Mouse (Mus musculus): ENCODE measurements around the gene Hddc3.
"Not testable (repeated sequence)": the region's sequence is repeated elsewhere in the genome, so short reads cannot be mapped to it uniquely, and the experiment has no call there.

Hddc3 gene

DNA sequence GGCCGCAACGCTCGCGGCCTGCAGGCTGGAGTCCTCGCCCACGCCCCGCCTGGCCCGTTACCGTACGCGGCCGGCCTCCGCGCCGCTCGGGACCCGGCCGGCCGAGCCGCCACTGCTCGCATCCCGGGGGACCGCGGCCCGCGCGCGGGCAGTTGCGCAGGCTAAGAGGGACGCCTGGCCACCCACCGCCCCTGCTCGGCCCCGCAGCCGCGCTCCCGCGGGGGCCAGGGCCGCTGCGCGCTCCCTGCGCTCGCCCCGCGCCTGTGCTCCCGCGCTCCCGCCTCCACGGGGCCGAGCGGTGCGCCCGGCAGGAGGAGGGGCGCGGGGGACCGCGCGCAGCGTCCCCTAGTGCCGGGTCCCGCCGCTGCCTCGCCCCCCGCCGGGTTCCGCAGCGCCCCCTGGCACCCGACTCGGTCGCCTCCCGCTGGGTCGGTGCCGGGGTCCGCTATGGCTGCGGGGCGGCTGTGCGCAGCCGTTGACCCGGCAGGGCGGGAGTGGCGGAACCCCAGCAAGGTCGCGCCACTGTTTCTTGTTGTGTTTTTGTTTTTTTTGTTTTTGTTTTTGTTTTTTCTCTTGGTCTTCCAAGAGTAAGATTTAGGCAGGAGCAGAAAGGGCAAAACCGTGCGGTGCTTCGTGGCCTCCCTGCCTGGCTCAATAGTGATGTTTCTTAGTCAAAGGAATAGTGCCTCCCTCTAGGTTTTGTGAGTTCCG is 28.3 kb downstream of the Hddc3 start, which contains the start of gene Man2a2:
Man2a2 (minus strand) TSS at position 335 of the 711 bp plus-strand sequence.
- DNase-seq: peak; percentile 87

DNA sequence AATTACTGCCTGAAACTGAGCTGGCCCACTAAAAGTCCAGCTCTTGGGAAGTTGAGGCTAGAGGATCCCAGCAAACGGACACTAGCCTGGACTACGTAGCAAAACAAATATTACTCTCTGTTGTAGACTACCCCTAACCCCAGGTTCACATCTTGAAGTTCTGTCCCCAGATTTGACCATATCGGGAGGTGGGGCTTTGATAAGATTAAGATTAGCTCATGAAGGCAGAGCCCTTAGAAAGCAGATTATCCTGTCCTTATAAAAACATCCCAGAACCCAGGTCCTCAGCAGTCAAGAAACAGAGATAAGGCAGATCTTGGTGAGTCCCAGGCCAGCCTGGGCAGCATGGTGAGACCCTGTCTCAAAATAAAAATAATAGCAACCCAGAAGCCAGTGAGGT is 29.3 kb downstream of the Hddc3 start:
- DNase-seq: no peak

DNA sequence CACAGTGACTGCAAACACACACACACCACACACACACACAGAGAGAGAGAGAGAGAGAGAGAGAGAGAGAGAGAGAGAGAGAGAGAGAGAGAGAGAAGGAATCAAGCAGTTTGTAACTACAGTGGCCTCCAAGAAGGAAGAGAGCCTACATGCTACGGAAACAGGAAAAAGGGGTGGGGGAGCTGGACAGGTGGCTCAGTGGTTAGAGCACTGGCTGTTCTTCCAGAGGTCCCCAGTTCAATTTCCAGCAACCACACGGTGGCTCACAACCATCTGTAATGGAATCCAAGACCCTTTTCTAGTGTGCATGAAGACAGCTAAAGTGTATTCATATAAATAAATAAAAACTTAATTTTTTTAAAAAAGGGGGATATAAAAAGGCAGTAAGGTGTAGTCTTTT is 29.8 kb downstream of the Hddc3 start:
- no peak for DNase-seq

DNA sequence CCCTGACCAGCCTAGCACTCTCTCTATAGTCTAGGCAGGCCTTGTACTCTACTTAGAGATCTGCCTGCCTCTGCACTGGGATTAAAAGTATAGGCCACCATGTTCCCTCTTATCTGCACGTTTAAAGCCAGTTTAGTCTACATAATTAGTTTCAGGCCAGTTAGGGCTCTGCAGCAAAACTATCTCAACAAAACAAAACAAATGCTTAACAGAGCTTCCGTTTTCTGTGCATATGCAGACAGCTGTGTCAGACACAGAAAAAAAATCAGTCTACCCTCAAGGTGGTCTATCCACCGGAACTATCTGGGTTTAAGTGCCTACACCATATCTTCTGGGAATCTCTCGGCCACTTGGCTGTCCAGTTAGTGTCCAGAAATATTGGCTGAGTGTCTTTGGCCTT is 30.4 kb downstream of the Hddc3 start:
- no peak for DNase-seq

DNA sequence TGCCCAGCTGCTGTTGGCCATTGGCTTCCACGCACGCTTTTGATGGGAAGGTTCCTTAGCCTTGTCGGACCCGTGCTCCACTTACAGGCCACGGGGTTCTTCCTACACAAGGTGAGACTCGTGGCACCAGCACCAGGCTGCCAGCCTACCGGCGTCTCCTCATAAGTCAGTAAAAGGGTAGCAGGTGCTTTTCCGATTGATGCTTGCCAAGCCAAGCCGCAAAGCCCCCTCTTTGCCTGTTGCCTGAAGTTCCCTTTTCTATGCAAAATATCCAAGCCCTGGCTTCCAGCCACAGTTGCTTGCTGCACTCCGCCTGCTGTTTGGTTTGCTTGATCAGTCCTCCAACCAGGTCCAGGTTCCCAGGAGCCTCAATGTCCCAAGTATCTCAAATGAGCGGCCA is 30.9 kb downstream of the Hddc3 start:
- no peak for DNase-seq

DNA sequence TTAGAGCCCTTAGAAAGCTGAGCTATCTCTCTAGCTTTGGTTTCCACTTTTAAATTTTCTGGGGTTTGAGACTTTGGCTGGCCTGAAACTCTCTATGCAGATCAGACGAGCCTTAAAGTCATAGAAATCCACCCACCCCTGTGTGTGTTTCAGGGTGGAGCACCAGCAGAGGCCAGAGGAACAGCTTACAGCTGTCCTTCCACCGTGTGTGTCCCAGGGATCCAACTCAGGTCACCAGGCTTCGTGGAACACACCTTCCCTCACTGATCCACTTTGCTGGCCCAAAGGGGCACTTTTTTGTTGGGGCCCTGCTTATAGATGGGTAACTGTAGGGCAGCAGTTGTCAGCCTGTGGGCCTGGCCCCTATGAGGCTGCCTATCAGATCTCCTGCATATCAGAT is 31.4 kb downstream of the Hddc3 start:
- no peak for DNase-seq

DNA sequence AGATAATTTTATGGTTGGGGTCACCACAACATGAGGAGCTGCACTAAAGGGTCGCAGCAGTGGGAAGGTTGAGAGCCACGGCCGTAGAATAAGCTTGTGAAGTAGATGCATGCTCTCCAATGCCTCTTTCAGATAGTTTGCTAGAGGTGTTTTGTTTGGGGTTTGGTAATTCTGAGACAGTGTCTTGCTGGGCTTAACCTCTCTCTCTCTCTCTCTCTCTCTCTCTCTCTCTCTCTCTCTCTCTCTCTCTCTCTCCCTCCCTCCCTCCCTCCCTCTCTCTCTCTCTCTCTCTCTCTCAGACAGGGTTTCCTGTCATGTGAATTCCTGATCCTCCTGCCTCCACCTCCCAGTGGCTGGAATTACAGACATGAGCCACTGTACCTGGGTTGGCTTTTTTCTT is 31.8 kb downstream of the Hddc3 start:
- DNase-seq: no peak

DNA sequence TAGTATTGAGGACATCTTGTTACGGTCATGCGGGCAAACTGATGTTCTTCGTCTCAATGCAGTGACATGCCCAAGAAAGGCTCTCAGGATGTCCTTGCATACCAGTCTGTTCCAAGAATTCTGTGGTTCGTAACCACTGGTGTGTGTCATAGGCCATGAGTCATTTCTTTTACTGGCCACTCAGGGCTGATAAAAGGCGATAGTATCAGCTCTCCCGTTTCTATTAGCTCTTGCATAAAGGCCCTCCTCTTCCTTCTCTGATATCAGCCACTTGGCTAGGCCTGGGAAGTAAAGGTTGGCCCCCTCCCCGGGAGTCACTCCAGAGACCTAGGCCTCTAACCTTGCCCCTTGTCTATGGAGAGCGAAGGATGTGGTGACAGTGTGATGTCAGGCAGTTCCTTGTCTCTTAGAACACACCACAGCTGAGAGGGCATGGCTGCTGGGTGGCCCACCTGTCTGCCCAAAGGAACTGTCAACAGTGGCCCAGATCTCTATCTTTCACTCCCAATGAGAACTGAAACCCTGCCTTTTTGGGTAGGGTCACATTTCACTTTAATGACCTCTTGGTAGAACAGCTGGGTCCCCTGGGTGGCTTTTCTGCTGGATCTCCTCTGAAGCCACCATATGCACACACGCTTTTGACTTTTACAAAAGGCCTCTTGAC is 32.6 kb downstream of the Hddc3 start:
- no peak for DNase-seq

DNA sequence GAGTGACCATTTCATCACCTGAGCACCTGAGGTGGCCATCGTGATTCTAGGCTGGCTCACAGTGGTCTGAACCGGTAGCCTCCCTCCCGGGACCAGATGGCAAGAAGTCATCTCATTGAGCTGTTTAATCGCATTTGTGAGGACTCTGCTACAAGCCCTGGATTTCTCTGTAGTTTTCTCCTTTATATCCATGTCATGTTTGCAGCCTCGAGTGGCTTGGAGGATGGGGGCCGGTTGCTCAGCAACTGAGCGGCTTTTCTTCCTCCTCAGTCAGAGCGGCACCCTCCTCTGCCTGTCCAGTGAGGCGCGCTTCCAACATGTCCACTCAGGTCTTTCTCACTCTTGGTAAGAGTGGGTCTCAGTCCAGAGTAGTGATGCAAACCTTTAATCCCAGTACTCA is 33.3 kb downstream of the Hddc3 start:
- no peak for DNase-seq

DNA sequence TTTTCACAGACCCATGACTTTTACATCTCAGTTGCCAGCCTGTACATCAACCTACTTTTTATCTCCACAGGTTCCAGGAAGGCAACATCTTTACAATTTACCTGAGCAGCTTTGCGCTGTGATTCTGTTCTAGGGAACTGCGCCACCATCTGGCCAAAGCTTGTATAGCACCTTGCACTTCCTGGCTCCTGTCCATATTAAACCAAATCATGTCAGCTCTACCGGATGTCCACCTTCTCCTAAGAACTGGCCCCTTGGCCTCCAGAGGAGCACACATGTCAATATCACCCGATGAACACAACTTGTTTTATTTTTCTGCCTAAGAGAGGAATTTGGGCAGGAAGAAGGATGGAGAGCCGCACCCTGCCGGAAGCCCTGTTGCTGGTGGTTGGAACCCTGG is 34.6 kb downstream of the Hddc3 start:
- peak; percentile 79 for DNase-seq

DNA sequence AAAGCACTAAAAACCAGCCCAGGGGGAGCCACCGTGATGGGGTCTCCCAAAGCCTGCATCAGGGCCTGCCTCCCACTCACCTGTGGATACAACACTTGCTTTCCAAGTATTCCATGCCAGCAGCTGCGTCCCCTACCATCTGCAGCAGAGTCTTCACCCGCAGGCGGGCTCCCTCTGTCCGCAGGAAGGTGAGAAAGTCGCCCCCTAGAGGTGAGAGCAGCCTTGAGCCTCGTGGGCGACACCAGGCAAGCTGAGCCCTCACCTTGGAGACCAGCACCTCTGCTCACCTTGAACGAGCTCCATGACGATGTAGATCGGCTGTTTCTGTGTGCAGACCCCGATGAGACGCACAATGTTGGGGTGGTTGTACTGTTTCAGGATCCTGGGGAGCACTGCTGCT is 36.6 kb downstream of the Hddc3 start:
- peak; percentile 61 for DNase-seq

DNA sequence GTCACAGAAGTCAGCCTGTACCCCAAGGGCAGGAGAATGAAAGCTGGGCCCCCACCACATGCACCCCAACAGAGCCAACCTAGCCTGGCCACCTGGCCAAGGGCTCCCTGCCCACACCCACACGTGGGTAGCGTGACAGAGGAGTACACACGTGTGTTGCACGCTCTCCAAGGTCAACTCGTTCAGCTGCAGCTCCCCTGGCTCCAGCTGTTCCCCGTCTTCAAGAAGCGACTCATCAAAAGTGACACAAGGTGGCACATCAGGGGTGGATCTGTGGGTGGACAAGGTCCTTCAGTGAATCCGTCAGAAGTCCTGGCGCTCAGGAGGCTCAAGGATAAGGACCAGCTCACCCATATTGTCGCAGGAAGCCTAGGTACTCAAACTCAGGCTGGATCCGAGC is 40.0 kb downstream of the Hddc3 start:
- no peak for DNase-seq

DNA sequence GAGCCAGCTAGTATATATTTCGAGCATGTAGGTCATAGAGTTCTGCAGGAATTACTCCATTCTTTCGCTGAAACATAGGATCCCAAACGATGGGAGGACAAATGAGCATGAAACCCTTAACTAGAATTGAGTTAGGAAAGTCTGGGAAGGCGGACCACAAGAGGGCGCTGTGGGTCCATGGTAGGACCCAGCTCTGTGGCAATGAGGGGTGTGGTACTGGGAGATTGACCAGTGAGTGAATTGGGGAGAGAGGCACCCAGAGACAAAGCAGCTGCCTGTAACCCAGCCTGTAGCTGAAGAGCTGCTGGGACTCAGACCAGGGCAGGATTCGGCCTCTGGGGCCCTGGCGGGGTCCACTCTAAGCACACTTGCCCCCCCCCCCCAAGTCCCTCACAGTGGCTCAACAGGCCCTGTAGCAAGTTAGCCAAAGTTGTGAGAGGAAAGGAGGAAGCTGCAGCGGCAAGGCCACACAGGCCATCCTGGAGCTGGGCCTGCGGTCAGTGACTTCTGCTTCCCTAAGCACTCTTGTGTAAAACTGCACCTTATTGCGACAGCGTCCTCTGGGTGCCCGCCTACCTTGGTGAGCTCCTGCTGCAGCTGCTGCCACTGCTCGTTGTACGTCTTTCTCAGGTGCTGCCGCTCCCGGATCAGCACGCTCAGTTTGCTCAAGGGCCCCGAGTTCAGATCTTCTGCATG is 43.5 kb downstream of the Hddc3 start:
- DNase-seq: peak; percentile 95

DNA sequence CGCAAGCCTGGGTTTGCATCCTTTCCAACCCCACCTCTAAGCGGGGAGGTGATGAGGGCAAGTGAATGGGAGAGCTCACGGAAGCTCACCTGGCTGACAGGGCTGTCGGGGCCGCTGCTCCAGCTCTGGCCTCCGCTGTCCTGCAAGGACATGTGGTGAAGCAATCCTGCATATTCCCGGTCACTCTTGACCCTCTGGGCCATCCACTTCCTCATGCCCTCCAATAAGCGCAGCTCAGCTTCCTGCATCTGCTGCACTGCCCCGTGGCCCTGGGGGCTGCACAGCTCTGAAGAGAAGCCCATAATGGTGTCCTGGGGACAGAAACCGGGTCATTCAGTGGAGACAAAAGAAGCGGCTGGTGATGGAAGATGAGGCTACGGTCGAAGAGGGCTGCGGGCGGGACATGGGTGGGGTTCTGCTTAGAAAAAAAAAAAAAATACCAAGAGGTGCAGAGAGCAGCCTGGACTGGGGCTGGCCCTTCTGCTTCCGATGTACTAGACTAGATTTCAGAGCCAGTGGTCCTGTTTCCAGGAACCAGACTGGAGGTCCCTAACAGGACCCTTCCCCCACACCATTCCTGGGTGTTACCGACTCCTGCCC is 44.2 kb downstream of the Hddc3 start:
- DNase-seq: peak; percentile 48

DNA sequence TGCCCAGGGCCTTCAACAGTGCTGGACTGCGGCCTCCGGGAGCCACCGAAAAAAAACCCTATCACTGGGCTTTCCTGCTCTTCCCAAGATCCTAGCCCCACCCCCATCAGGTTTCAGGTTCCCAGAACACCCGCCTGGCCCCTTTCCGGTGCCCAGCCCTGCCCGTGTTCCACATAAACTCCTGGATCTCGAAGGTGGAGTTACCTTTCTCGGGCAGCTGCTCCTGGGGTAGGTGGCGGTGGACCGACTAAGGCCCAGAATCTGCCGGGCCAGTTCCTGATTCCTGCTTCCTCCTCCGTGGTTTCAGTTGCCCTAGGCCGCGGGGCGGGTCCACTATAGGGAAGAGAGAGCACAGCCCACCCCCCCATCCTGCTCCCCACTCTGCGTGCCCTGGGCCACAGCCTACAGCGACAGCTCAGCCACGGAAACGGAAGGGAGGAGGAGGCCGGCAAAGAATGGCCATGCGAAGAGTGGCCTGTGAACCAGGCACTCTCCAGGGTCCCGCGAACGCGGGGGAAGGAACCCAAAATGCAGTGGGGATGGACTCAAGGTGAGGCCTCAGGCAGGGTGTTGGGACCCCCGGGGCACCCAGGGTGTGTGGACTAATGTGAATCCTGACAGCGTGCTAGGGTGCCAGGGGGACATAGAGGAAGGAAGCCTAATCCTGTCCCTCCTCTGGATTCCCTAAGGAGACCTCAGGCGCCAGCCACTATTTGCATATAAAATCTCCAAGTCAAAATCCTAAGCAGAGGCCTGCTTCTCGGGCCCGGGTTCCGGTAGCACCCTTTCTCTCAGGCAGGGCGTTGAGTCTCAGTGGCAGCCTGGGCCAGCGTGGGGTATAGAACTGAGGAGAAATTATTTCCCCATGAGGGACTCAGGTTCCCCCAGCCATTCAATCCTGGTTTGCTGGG is 45.0 kb downstream of the Hddc3 start, which contains the start of gene Fes:
Fes (minus strand) TSS at position 314 of the 911 bp plus-strand sequence.
- peak; percentile 86 for DNase-seq

DNA sequence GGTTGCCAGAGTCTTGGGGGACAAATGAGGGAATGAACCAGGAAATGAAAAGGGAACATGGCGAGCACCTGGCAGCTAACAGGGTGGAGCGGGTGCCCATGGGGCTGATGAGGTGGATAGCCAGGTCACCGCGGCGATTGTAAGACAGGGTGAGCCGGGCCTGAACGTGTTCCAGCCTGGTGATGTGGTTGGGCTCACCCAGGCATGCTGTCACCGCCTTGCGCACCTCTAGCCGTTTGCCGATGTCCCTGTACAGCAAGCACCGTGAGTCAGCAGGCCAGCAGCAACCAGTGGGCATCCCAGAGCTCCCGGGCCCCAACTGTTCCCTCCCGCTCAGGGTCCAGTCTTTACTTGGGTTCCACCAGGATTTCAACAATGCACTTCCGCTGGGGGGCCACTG is 49.2 kb downstream of the Hddc3 start:
- no peak for DNase-seq

DNA sequence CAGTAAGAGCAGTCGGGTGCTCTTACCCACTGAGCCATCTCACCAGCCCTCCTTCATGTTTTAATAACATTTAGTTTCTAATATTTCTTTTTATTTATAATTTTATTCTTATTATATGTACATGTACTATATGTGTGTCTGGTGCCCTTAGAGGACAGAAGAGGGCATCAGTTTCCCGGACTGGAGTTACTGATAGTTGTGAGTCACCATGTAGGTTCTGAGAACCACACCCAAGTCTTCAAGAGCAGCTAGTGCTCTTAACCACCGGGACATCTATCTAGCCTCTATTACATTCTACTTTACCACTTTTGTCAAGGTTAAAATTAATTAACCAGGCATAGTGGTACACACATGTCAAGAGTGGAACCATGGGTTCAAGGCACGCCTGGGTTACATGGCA is 51.7 kb downstream of the Hddc3 start:
- DNase-seq: no peak

DNA sequence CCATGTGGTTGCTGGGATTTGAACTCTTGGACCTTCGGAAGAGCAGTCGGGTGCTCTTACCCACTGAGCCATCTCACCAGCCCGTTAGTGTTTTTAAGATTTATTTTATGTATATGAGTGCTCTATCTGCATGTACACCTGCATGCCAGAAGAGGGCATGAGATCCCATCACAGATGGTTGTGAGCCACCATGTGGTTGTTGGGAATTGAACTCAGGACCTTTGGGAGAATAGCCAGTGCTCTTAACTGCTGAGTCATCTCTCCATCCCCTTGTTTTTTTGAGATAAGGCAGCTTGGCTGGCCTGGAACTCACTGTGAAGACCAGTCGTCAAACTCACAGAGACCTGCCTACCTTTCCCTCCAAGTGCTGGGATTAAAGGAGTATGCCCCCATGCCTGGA is 53.5 kb downstream of the Hddc3 start:
- not testable (repeated sequence) for DNase-seq

DNA sequence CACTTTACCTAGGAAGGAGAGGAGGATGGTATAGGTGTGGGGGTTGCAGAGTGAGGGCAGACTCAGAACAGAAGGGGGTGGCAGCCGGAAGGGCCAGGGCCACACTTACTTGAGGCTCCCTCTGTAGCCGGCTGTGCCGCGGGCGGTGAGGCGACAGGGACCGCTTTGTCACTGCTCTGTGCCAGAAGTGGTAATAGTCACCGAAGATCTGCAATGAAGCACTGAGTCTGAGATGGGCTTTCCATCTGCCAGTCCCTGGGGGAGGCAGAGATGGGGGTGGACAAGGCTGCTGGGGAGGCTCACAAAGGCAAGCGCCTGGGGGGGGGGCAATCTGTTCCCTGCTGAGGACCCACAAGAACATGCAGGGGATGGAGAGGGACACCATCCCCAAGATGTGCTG is 55.1 kb downstream of the Hddc3 start:
- no peak for DNase-seq

DNA sequence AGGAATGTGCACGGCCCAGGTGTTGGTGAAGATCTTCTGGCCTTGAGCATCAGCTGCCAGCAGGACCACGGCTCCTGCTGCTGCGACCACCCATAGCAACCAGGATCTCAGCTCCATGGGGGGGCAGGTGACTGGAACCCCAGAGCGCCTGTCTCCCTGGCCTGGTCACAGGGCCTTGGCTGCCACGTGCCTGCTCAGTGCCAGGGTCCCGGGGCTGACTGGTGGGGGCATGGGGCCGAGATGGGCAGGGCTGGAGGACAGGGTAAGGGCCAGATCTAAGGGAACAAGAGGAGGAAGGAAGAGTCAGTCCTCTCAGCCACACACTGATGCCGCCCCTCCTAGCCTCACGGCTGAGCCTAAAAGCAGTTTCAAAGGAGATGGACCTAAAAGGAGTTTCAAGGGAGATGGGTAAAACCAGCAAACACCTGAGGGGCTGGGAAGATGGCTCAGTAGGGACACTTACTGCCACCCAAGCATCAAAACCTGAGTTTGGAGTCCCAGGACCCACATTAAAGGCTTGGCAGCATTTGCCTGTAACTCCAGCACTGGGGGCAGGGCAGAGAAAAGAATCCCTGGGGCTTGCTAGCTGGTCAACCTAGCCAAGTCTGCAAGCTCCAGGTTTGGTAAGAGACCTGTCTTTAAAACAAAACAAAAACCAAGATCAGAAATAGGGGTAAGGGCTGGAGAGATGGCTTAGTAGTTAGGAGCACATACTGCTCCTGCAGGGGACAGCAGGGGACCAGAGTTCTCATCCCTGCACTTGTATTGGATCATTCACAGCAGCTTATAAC is 55.9 kb downstream of the Hddc3 start:
- no peak for DNase-seq

DNA sequence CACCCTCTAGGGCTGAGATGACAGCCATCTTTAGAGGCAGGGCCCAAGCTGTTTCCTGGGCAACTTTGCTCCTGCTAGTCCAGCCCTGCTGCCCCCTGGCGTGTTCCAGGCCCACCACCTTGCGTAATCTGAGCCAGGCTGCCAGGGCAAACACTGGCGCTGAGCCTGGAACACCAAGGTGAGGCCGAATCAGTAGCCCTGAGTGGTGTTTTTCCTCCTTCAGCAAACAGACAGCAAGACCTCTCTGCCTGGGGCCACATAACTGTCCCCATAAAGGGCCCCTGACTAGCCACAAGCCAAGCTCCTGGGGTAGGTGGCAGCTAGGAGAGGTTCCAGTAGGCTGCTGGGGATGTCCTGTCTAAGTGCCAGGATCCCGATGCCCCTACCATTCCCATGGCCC is 57.2 kb downstream of the Hddc3 start:
- peak; percentile 67 for DNase-seq

All from lung, postnatal 10 days (tissue).